Mouse (Mus musculus) limb, embryonic 12.5 days (tissue): ENCODE data around the gene Pmel. TPM values are rescaled to one million over a fixed set of nuclear protein-coding genes. Genes with fewer than 3 reads are reported as not detected.

Experiments used
- polyA plus RNA-seq: library from polyadenylated mRNA; unstranded; fragments of >200 nt; fragmentation: Nextera tagmentation; extraction: Ambion mirVana; gene quantifications from 2 replicates; pipeline ENCODE4 v1.2.1, GENCODE M21; 2016

Gene Pmel
- polyA plus RNA-seq, 1 experiment from 2014 or later: 0.71 TPM

Other genes starting within 250 kb of the Pmel start
- gene Smarcc2, start 244.9 kb upstream of the Pmel start, polyA plus RNA-seq: 105 and 120 TPM in 2 replicates
- 827 and 868 TPM in 2 replicates for gene Myl6, start 210.1 kb upstream of the Pmel start, polyA plus RNA-seq
- gene Myl6b, start 205.5 kb upstream of the Pmel start, polyA plus RNA-seq: 3.2 and 3.4 TPM in 2 replicates
- 18.5 and 19.9 TPM in 2 replicates for gene Esyt1, start 178.3 kb upstream of the Pmel start, polyA plus RNA-seq
- 18.1 and 21.4 TPM in 2 replicates for gene Zc3h10, start 156.4 kb upstream of the Pmel start, polyA plus RNA-seq
- 3,599 and 3,605 TPM in 2 replicates for gene Rpl41, start 154.9 kb upstream of the Pmel start, polyA plus RNA-seq
- 199 and 206 TPM in 2 replicates for gene Pa2g4, start 138.2 kb upstream of the Pmel start, polyA plus RNA-seq
- 15.4 and 16.6 TPM in 2 replicates for gene Erbb3, start 114.5 kb upstream of the Pmel start, polyA plus RNA-seq
- gene Rps26, start 77.4 kb upstream of the Pmel start, polyA plus RNA-seq: 753 and 757 TPM in 2 replicates
- 3.4 and 4.0 TPM in 2 replicates for gene Ikzf4, start 58.2 kb upstream of the Pmel start, polyA plus RNA-seq
- 14.7 and 16.7 TPM in 2 replicates for gene Suox, start 30.1 kb upstream of the Pmel start, polyA plus RNA-seq
- gene Rab5b, start 7.9 kb upstream of the Pmel start, polyA plus RNA-seq: 72.7 and 78.2 TPM in 2 replicates
- gene Cdk2, start 836 bp downstream of the Pmel start, polyA plus RNA-seq: 147 and 161 TPM in 2 replicates
- 8.4 and 8.9 TPM in 2 replicates for gene Dgka, start 40.7 kb downstream of the Pmel start, polyA plus RNA-seq
- 54.2 and 55.2 TPM in 2 replicates for gene Pym1, start 43.7 kb downstream of the Pmel start, polyA plus RNA-seq
- gene Mmp19, start 86.7 kb downstream of the Pmel start, polyA plus RNA-seq: 0.36 and 0.50 TPM in 2 replicates
- gene Dnajc14, start 99.9 kb downstream of the Pmel start, polyA plus RNA-seq: 56.4 and 58.0 TPM in 2 replicates
- gene Tmem198b, start 100.2 kb downstream of the Pmel start, polyA plus RNA-seq: 22.6 and 23.4 TPM in 2 replicates
- 241 and 260 TPM in 2 replicates for gene Sarnp, start 113.1 kb downstream of the Pmel start, polyA plus RNA-seq
- 27.9 and 31.6 TPM in 2 replicates for gene Ormdl2, start 117.5 kb downstream of the Pmel start, polyA plus RNA-seq
- 15.2 and 20.7 TPM in 2 replicates for gene Gdf11, start 187.5 kb downstream of the Pmel start, polyA plus RNA-seq
- gene Cd63, start 196.8 kb downstream of the Pmel start, polyA plus RNA-seq: 522 and 547 TPM in 2 replicates
- gene Rdh5, start 218.7 kb downstream of the Pmel start, polyA plus RNA-seq: 9.3 and 11.4 TPM in 2 replicates
- 197 and 202 TPM in 2 replicates for gene Bloc1s1, start 219.8 kb downstream of the Pmel start, polyA plus RNA-seq
- 1.3 and 1.7 TPM in 2 replicates for gene Itga7, start 229.6 kb downstream of the Pmel start, polyA plus RNA-seq